Mouse (Mus musculus) stomach, postnatal 0 days (tissue): ENCODE measurements at regions not wholly inside any gene's neighbourhood (a gene's known extent, or its start where the extent isn't known, plus 50 kb on each side); places are given as distances from the start of the nearest gene placed in this dataset.

Experiments used
- ATAC-seq: fragments of 200-750 bp; cut with Nextera tagmentation; 2 replicates; pipeline ENCODE4 v1.8.0; 2017; ENCODE audit not compliant: low FRiP score, low TSS enrichment
- DNase-seq: peaks from one replicate; pipeline ENCODE4 v3.0.0-alpha.2; 2016; ENCODE audit warnings: low spot score
- H3K27ac ChIP-seq: fragments of 300-500 bp; sonication (generic); replicated peaks from 2 replicates; pipeline ENCODE4 v1.5.1; 2014; ENCODE audit warnings: mild to moderate bottlenecking, control low read depth
- H3K27me3 ChIP-seq: fragments of 300-500 bp; sonication (generic); 2 replicates; pipeline ENCODE4 v1.6.1; 2014; ENCODE audit warnings: low read length; ENCODE audit not compliant: control insufficient read depth, insufficient read depth
- H3K36me3 ChIP-seq: fragments of 300-500 bp; sonication (generic); 2 replicates; pipeline ENCODE4 v1.6.1; 2014; ENCODE audit warnings: low read length, mixed read lengths; ENCODE audit not compliant: control insufficient read depth, insufficient read depth
- H3K4me1 ChIP-seq: fragments of 300-500 bp; sonication (generic); replicated peaks from 2 replicates; pipeline ENCODE4 v1.6.1; 2014; ENCODE audit warnings: antibody characterized with exemption; ENCODE audit not compliant: control insufficient read depth, insufficient read depth
- H3K4me2 ChIP-seq: fragments of 300-500 bp; sonication (generic); replicated peaks from 2 replicates; pipeline ENCODE4 v1.6.1; 2014; ENCODE audit warnings: low read depth, mild to moderate bottlenecking, control low read depth, moderate library complexity
- H3K4me3 ChIP-seq: fragments of 300-500 bp; sonication (generic); 2 replicates; pipeline ENCODE4 v1.5.1; 2014; ENCODE audit warnings: low read depth, low read length, control low read depth
- H3K9ac ChIP-seq: fragments of 300-500 bp; sonication (generic); 2 replicates; pipeline ENCODE4 v1.6.1; 2014; ENCODE audit warnings: mild to moderate bottlenecking, low read length, control low read depth, mixed read lengths
- H3K9me3 ChIP-seq: fragments of 300-500 bp; sonication (generic); 2 replicates; pipeline ENCODE4 v1.6.1; 2016; ENCODE audit warnings: low read length; ENCODE audit not compliant: control insufficient read depth
- CTCF ChIP-seq: IDR thresholded peaks from 2 replicates; pipeline ENCODE4 v1.5.1; 2016; ENCODE audit warnings: antibody characterized with exemption, low read depth, mild to moderate bottlenecking, moderate library complexity
- EP300 ChIP-seq: optimal IDR thresholded peaks from 2 replicates; pipeline ENCODE3; 2016; ENCODE audit warnings: antibody characterized with exemption
- WGBS: fragments of 180-500 bp; shearing (Covaris S2); extraction: QIAGEN DNeasy Blood & Tissue Kit; methylation state at CpG from one replicate; pipeline ENCODE4 v1.1.7; 2014; 5-methylcytosine and 5-hydroxymethylcytosine counted together

- H3K4me1 ChIP-seq: no peaks in the 10 kb centered on the region
- no peaks in the 10 kb centered on the region for H3K27me3 ChIP-seq
- WGBS: 68% methylated on average over 2 of the region's 2 CpGs
- DNase-seq: no peak
- H3K4me2 ChIP-seq: no peak overlapping the region
- no peak overlapping the region for H3K4me3 ChIP-seq
- H3K27ac ChIP-seq: no peak overlapping the region
- H3K9ac ChIP-seq: no peak overlapping the region
- ATAC-seq: no peak
- TF ChIP-seq CTCF: no peak
- no peak for TF ChIP-seq EP300
- no peaks in the 10 kb centered on the region for H3K36me3 ChIP-seq
- no peaks in the 10 kb centered on the region for H3K9me3 ChIP-seq
Measured at GRCm38 (mm10) chr10:19162104-19162503, 146.6 kb upstream of the Tnfaip3 start.

GRCm38 (mm10) chr10:19161149-19161548 is 145.7 kb upstream of the Tnfaip3 start:
- ATAC-seq (no peak), DNase-seq (no peak)
- H3K4me1 ChIP-seq: no peaks in the 10 kb centered on the region

GRCm38 (mm10) chr10:19154041-19154440 is 138.6 kb upstream of the Tnfaip3 start:
- no peaks in the 10 kb centered on the region for H3K36me3 ChIP-seq
- H3K4me1 ChIP-seq: no peaks in the 10 kb centered on the region
- H3K9me3 ChIP-seq: no peaks in the 10 kb centered on the region
- no peak overlapping the region for H3K27ac ChIP-seq
- H3K4me3 ChIP-seq: no peak overlapping the region
- no peak overlapping the region for H3K9ac ChIP-seq
- ATAC-seq (no peak), DNase-seq (no peak)
- H3K27me3 ChIP-seq: no peaks in the 10 kb centered on the region
- H3K4me2 ChIP-seq: no peak overlapping the region
- TF ChIP-seq CTCF (no peak), EP300 (no peak)

More at GRCm38 (mm10) chr10:19161149-19161548, 145.7 kb upstream of the Tnfaip3 start:
- TF ChIP-seq EP300 (no peak), CTCF (no peak)
- no peak overlapping the region for H3K27ac ChIP-seq
- no peak overlapping the region for H3K4me3 ChIP-seq
- H3K27me3 ChIP-seq: no peaks in the 10 kb centered on the region
- no peaks in the 10 kb centered on the region for H3K9me3 ChIP-seq
- H3K36me3 ChIP-seq: no peaks in the 10 kb centered on the region
- H3K9ac ChIP-seq: no peak overlapping the region
- no peak overlapping the region for H3K4me2 ChIP-seq

GRCm38 (mm10) chr10:19152773-19153172 is 137.3 kb upstream of the Tnfaip3 start:
- Histone ChIP-seq H3K9me3 (no peaks in the 10 kb centered on the region), H3K4me1 (no peaks in the 10 kb centered on the region), H3K4me3 (no peak overlapping the region), H3K9ac (no peak overlapping the region), H3K4me2 (no peak overlapping the region), H3K27me3 (no peaks in the 10 kb centered on the region), H3K36me3 (no peaks in the 10 kb centered on the region), H3K27ac (no peak overlapping the region)
- DNase-seq (no peak), ATAC-seq (no peak)
- 87% methylated on average over 5 of the region's 5 CpGs for WGBS
- TF ChIP-seq CTCF (no peak), EP300 (no peak)

GRCm38 (mm10) chr10:19150766-19151165 is 135.3 kb upstream of the Tnfaip3 start:
- Histone ChIP-seq H3K27ac (no peak overlapping the region), H3K27me3 (no peaks in the 10 kb centered on the region), H3K9ac (no peak overlapping the region), H3K4me3 (no peak overlapping the region), H3K9me3 (no peaks in the 10 kb centered on the region), H3K36me3 (no peaks in the 10 kb centered on the region), H3K4me2 (no peak overlapping the region), H3K4me1 (no peaks in the 10 kb centered on the region)
- 69% methylated on average over 1 of the region's 1 CpGs for WGBS
- DNase-seq: no peak
- ATAC-seq: no peak
- no peak for TF ChIP-seq CTCF
- TF ChIP-seq EP300: no peak

GRCm38 (mm10) chr10:19150005-19150404 is 134.5 kb upstream of the Tnfaip3 start:
- ATAC-seq (no peak), DNase-seq (no peak)
- H3K36me3 ChIP-seq: no peaks in the 10 kb centered on the region
- H3K9ac ChIP-seq: no peak overlapping the region
- no peaks in the 10 kb centered on the region for H3K27me3 ChIP-seq
- no peak overlapping the region for H3K27ac ChIP-seq
- 70% methylated on average over 3 of the region's 3 CpGs for WGBS
- no peak for TF ChIP-seq CTCF
- H3K4me1 ChIP-seq: no peaks in the 10 kb centered on the region
- H3K9me3 ChIP-seq: no peaks in the 10 kb centered on the region
- H3K4me2 ChIP-seq: no peak overlapping the region
- no peak overlapping the region for H3K4me3 ChIP-seq
